Mouse (Mus musculus) left cerebral cortex, postnatal 36 days (tissue): Measurements from ENCODE around the gene Sec16b. TPM values are rescaled to one million over a fixed set of nuclear protein-coding genes. Genes with fewer than 3 reads are reported as not detected.
A peak's percentile ranks its signal among the peaks of the same experiment; 100 is the strongest.

Experiments used
- DNase-seq, 2 experiments: peaks; one replicate each; pipeline ENCODE4 v3.0.0; 2021 to 2022; ENCODE audit warnings: low spot score in 2 of 2, mixed read lengths in 1 of 2
- intact Hi-C: fragments of 180-260 bp; cut with DNase I; formaldehyde crosslinking; loops from one replicate; pipeline ENCODE4 v1.15.1; 2025
- total RNA-seq, 2 experiments: library from RNA; stranded (reverse); gene quantifications; 2 replicates each; pipeline ENCODE4 v1.2.3; 2021

The Sec16b gene
- total RNA-seq, 2 experiments from 2014 or later, result 1.1 to 1.3 TPM

GRCm38 (mm10) chr1:157554163-157554562 is 47.6 kb downstream of the Sec16b start:
- DNase-seq, result peak in 1 of 2 experiments; percentile 46
- intact Hi-C loops, result loop anchor here (2.0 to 10.0 kb wide), 4 partner anchors 191 to 1398 kb away; partner anchors contain the start of gene Brinp2

GRCm38 (mm10) chr1:157554686-157555530 is 48.4 kb downstream of the Sec16b start:
- DNase-seq, result peak in 1 of 2 experiments; percentile 34
- intact Hi-C loops, result loop anchor here (2.0 to 10.0 kb wide), 5 partner anchors 190 to 1397 kb away; partner anchors contain the start of gene Brinp2

- peak in 1 of 2 experiments; percentile 65 for DNase-seq
- intact Hi-C loops, result loop anchor here (2.0 to 10.0 kb wide), 4 partner anchors 189 to 957 kb away; partner anchors contain the start of gene Brinp2
Measured at GRCm38 (mm10) chr1:157555738-157556137, 49.2 kb downstream of the Sec16b start.

GRCm38 (mm10) chr1:157556439-157556838 is 49.9 kb downstream of the Sec16b start:
- intact Hi-C loops, result loop anchor here (5.0 to 10.0 kb wide), 3 partner anchors 188 to 798 kb away; partner anchors contain the start of gene Brinp2
- DNase-seq, result no peak

GRCm38 (mm10) chr1:157558145-157558544 is 51.6 kb downstream of the Sec16b start:
- intact Hi-C loops, result loop anchor here (5.0 to 10.0 kb wide), 3 partner anchors 187 to 797 kb away; partner anchors contain the start of gene Brinp2
- DNase-seq, result no peak

GRCm38 (mm10) chr1:157559986-157560385 is 53.5 kb downstream of the Sec16b start:
- intact Hi-C loops, result loop anchor here (5.0 to 10.0 kb wide), 3 partner anchors 185 to 795 kb away; partner anchors contain the start of gene Brinp2

GRCm38 (mm10) chr1:157560654-157561386 is 54.3 kb downstream of the Sec16b start:
- intact Hi-C loops, result no loop called here
- no peak for DNase-seq

More at GRCm38 (mm10) chr1:157559986-157560385, 53.5 kb downstream of the Sec16b start:
- DNase-seq, result no peak

GRCm38 (mm10) chr1:157567819-157568218 is 61.3 kb downstream of the Sec16b start:
- DNase-seq, result no peak
- intact Hi-C loops, result no loop called here

GRCm38 (mm10) chr1:157569263-157570090 is 62.9 kb downstream of the Sec16b start:
- DNase-seq, result no peak
- intact Hi-C loops, result no loop called here

- intact Hi-C loops, result no loop called here
- DNase-seq, result no peak
Measured at GRCm38 (mm10) chr1:157575316-157575715, 68.8 kb downstream of the Sec16b start.

- DNase-seq, result no peak
- intact Hi-C loops, result no loop called here
Measured at GRCm38 (mm10) chr1:157578336-157578735, 71.8 kb downstream of the Sec16b start.

- no peak for DNase-seq
- intact Hi-C loops, result no loop called here
Measured at GRCm38 (mm10) chr1:157586556-157586955, 80.0 kb downstream of the Sec16b start.

GRCm38 (mm10) chr1:157592039-157592438 is 85.5 kb downstream of the Sec16b start:
- DNase-seq, result no peak
- intact Hi-C loops, result no loop called here

- no peak for DNase-seq
- intact Hi-C loops, result no loop called here
Measured at GRCm38 (mm10) chr1:157594561-157594960, 88.0 kb downstream of the Sec16b start.

- DNase-seq, result no peak
- intact Hi-C loops, result no loop called here
Measured at GRCm38 (mm10) chr1:157595165-157595564, 88.6 kb downstream of the Sec16b start.

GRCm38 (mm10) chr1:157604513-157604912 is 98.0 kb downstream of the Sec16b start:
- intact Hi-C loops, result no loop called here
- DNase-seq, result no peak
